Mouse (Mus musculus) kidney, adult 2 months (tissue): ENCODE measurements around the gene Ndufa13.

Experiments used
- CTCF ChIP-seq: fragments of 200-500 bp; conservative IDR thresholded peaks from 2 replicates; pipeline ENCODE4 v1.5.1; 2011; ENCODE audit warnings: low read depth, mild to moderate bottlenecking, control low read depth, low read length, moderate library complexity, mixed read lengths; ENCODE audit not compliant: insufficient read depth, insufficient read length
- POLR2A ChIP-seq: fragments of 200-500 bp; IDR thresholded peaks from one replicate; pipeline ENCODE4 v1.6.1; 2011; ENCODE audit warnings: low read depth, low read length, control low read depth

DNA sequence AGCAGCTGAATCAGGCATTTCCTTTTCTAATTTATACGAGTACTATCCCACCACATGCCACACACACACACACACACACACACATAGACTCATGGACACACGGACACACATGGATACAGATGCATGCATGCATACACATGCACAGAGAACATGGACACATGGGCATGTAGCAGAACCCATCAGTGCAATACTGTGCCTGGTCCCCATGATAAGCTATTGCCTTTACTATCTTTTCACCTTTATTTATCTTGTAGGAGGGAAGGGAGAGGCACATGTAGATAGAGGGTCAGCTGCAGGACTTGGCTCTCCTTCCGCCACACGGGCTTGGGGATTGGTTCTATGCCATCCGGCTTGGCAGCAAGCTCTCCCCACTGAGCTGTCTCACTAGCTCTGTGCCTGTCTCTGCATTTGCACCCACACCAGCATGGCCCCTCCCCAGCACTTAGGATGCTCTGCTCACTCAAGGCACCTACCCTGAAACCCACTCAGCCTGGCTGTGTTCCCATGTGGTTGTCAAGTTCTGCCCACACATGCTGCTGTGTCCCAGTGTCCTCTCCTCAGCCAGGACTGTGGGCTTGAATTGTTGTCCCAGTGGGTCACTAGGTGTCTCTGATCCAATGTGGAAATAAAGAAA is 38.9 kb downstream of the Ndufa13 start:
- TF ChIP-seq POLR2A (no peak), CTCF (no peak)
